Mouse (Mus musculus) cerebellum, adult 9-11 months (tissue): ENCODE results near the gene Qtrt1.

Experiments used
- DNase-seq: peaks from one replicate; pipeline ENCODE4 v3.0.0; 2022

Qtrt1 gene

DNA sequence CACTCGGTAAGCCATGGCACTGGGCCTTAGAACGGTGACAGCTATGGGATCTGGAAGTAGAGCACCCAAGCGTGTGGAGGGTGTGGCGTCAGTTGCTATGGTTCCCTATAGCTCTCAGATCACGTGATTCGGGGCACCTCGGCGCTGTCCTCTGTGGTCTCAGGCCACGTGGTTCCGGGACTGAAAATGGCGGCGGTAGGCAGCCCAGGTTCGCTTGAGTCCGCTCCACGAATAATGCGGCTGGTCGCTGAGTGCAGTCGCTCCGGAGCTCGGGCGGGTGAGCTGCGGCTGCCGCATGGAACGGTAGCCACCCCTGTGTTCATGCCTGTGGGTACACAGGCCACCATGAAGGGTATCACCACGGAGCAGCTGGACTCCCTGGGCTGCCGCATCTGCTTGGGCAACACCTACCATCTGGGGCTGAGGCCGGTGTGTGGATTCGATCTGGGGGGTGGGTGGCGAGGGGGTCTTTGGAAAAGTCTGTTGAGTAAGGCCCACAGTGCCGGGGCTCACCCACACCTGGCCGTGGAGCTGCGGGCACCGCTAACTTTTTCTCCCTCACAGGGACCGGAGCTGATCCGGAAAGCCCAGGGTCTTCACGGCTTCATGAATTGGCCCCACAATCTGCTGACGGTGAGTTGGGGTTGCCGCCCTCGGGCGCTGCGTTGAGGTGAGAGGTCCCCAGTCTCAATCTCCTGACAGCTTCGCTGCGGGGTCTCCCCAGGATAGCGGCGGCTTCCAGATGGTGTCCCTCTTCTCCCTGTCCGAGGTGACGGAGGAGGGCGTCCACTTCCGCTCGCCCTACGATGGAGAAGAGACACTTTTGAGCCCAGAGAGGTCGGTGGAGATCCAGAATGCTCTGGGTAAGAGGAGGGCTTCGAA, at the start of gene Qtrt1:
Gene Qtrt1 (plus strand): TSS at position 169 of the 882 bp plus-strand sequence.
- DNase-seq = peak; percentile 89

- peak; percentile 80 for DNase-seq
Measured at GRCm38 (mm10) chr9:21366541-21367220, 45.0 kb upstream of the Qtrt1 start.

GRCm38 (mm10) chr9:21367357-21368111, 44.1 kb upstream of the Qtrt1 start, which contains the start of gene Ilf3:
TSS of gene Ilf3 (plus strand) at chr9:21367871.
- peak; percentile 100 for DNase-seq

GRCm38 (mm10) chr9:21368131-21368584, 43.5 kb upstream of the Qtrt1 start:
- peak; percentile 83 for DNase-seq

- peak; percentile 42 for DNase-seq
Measured at GRCm38 (mm10) chr9:21369080-21369479, 42.6 kb upstream of the Qtrt1 start.

GRCm38 (mm10) chr9:21370876-21371275, 40.8 kb upstream of the Qtrt1 start:
- no peak for DNase-seq

GRCm38 (mm10) chr9:21372508-21372907, 39.1 kb upstream of the Qtrt1 start:
- DNase-seq = no peak

DNA sequence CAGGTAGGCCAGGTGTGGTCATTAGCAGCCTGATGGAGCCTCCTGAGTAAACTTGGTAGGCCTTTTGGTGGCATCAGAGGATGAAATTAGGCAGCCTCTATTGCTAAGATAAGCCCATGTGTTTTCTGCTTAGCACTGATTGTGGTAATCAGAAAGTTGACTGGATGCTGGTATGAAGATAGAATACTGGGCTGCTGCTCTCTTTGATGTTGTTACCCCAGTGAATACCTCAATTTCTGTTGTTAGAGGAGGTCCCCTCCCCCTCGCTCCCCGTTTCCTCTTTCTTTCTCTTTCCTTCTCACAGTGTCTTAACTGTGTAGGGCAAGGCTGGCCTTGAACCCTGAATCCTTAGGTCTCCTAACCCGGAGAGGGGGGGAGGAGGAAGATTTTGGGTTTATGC, 32.4 kb upstream of the Qtrt1 start:
- no peak for DNase-seq

- no peak for DNase-seq
Measured at GRCm38 (mm10) chr9:21380868-21381267, 30.8 kb upstream of the Qtrt1 start.

- no peak for DNase-seq
Measured at GRCm38 (mm10) chr9:21383966-21384365, 27.7 kb upstream of the Qtrt1 start.

DNA sequence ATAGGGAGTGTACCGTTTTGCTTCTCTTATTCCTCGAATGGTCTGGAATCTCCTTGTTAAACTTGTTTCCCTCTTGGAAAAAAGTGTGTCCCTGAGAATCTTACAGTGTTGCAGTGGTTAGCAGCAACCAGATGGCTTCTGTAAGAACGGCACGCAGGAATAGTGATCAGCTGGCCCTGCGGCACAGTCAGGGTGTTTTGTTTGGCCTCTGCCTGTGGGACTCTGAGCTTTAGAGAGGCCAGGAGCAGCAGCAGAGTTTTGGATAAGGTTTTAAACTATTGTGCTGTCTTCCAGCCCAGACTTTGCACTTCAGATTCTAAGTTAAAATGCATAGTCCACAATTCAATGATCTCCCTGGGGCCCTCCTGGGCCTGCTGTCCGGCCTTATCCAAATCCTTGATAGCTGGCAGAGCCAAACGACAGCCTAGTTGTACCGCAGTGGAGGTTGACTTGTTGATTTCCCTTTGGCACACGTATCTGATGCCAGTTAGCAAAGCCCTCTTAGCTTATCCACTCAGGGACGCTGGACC, 18.9 kb upstream of the Qtrt1 start:
- DNase-seq = no peak

DNA sequence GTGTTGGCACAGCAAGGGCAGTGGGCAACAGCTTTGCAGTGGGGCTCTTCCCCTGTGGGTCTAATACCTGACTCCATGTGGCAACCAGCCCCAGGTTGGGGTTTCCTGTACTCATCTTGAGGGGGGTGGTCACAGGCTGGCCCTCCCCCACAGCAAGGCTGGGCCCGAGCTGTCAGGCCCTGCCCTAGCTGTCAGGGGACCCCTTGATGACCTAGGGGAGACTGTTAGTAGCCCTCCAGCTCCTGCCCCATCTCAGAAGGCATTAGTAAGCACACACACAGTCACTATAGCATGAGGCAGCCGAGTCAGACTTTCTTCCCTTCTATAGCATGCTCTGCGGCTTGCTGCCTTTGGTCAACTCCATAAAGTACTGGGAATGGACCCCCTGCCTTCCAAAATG, 15.9 kb upstream of the Qtrt1 start:
- no peak for DNase-seq

DNA sequence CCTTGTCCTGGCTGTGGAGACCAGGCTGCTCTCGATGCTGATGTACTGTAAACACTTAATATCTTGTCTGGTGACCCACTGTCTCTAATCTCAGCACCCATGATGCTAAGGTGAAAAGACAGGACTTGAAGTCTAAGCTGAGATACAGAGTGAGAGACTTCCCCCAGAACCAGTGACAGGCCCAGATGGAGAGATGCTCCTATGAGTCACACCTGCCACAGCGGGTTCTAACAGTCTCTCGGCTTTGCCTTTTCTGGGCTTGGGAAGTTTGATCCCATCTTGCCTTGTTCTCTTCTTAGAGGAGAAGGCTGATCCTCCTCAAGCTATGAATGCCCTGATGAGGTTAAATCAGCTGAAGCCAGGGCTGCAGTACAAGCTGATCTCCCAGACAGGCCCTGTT, 14.5 kb upstream of the Qtrt1 start:
- no peak for DNase-seq

DNA sequence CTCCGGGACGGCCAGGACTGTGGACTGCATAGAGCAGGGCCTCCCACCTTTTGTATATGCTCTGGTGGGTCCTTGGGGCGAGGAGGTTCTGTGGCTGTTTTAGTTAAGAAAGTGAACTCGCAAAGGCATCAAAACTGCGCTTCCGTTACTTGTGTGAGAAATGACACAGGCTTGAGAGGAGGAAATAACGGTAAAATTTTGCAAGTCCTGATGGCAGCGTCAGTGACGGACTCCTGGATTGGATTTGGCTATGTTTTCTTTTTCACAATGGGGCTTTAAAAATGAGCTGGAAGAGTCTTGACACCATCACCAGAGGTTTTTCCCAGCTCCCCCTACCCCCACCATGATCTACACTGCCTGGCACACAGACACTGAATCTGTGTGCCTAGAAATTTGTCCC, 10.6 kb upstream of the Qtrt1 start:
- no peak for DNase-seq

GRCm38 (mm10) chr9:21402764-21403253, 8.8 kb upstream of the Qtrt1 start:
- no peak for DNase-seq

- no peak for DNase-seq
Measured at GRCm38 (mm10) chr9:21403745-21404144, 7.9 kb upstream of the Qtrt1 start.

DNA sequence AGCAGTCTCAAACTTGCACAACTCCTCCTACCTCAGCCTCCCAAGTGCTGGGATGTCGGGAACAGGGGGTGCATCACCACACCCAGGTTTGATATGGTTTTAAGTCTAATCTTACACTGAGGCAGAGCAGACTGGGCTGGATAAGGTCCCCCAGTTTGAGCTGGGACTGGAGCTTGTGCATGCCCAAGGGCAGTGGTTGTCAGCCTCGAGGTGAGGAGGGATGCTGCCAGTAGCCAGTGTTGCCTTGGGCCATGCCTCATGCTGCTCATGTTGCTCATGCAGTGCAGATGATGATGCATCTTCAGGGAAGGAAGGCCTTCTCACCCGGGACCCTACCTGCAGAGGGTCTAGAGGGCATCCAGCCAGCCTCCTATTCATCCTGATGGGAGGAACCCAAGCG, 6.1 kb upstream of the Qtrt1 start:
- DNase-seq = no peak

GRCm38 (mm10) chr9:21407951-21408350, 3.7 kb upstream of the Qtrt1 start:
- DNase-seq = no peak

DNA sequence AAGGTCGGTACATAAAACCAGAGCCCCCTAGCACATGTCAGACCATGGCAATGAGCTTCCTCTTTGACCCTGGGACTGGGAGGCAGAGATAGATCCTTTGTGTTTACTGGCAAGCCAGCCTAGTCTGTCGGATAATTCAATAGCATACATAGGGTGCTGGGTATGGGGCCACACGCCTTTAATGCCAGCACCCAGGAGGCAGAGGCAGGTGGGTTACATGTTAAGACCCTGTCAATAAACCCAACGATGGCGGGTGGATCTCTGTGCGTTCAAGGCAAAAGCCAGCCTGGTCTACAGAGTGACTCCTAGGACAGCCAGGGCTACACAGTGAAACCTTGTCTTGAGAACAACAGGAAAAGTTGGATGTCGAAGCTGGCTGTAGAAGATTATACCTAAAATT, 3.0 kb upstream of the Qtrt1 start:
- no peak for DNase-seq

- peak; percentile 82 for DNase-seq
Measured at GRCm38 (mm10) chr9:21409592-21410317, 1.9 kb upstream of the Qtrt1 start.

DNA sequence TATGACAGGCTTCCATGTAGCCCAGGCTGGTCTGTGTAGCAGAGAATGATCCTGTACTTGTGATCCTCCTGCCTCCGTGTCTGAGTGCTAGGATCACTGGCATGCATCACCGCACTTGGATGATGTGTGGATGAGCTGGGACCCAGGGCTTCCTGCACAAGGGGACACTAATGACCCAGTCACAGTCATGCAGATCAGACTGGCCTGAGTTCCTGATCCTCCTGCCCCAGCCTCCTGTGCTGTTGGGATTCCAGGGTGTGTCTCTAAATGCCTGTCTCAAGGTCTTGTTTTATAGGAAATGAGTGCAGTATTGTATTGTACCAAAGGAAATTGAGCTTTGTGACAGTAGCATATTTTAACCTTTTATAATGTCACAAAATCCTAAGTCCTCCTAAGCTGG, 6.2 kb downstream of the Qtrt1 start:
- no peak for DNase-seq

GRCm38 (mm10) chr9:21419646-21420045, 8.0 kb downstream of the Qtrt1 start:
- no peak for DNase-seq
